Mouse (Mus musculus) mesoderm, embryonic 11.5 days (tissue): ENCODE measurements around the gene 0610010K14Rik.

Source experiments
- DNase-seq: peaks from one replicate; pipeline ENCODE4 v3.0.0-alpha.2; 2012; ENCODE audit warnings: low read depth, low spot score

The 0610010K14Rik gene

DNA sequence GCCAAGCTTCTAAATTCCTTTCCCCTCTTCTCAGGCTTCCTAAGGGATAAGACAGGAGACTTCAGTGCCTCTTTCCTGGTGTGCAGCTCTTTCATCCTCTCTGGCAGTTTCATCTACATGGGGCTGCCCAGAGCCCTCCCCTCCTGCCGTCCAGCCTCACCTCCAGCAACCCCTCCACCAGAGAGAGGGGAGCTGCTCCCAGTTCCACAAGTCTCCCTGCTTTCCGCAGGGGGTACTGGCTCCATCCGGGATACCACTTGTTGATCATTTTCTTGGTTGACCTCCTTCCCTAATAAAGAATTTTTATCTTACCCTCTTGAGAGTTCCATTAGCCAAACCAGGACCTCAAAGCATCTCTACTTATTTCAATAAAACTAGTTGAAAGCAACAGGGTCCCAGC is 21.6 kb downstream of the 0610010K14Rik start:
- no peak for DNase-seq

- no peak for DNase-seq
Observed at GRCm38 (mm10) chr11:70215301-70215700, 22.4 kb downstream of the 0610010K14Rik start.

DNA sequence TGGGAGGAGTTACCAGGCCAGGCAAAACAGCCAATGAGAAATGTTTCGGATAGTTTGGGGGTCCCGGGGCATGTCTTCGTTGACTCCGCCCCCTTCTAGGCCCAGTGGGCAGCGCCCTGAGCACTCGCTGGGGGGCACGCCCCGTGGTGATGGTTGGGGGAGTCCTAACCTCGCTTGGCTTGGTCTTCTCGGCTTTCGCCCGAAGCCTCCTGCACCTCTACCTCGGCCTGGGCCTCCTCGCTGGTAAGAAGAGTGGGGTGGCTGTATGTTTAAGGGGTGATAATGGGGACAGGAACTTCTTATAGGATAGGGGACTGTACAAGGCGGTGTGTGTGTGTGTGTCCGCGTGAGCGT is 22.9 kb downstream of the 0610010K14Rik start:
- no peak for DNase-seq

DNA sequence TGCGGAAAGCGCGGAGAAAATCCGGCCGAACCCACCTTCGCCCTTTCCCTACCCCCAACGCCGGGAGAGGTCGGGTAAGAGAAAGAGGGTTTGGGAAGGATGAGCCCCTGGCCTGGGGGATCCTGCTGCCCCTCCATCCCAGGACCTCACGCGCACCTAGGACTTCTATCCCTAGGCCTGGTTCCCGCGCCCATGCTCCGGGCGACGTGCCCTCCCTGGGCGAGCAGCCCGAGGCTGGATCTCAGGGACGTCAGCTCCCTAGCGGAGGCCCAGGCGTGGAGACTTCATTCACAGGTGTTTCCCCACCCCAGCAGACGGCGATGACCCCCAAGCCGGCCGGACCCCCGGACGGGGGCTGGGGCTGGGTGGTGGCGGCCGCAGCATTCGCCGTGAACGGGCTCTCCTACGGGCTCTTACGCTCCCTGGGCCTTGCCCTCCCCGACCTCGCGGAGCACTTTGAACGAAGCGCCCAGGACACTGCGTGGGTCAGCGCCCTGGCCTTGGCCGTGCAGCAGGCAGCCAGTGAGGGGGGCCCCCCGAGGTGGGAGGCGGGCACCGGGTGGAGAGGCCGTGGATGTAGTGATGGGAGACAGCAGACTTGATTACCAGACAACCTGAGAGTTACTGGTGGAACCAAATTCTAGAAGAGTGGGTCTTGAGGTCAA is 23.4 kb downstream of the 0610010K14Rik start:
- no peak for DNase-seq

DNA sequence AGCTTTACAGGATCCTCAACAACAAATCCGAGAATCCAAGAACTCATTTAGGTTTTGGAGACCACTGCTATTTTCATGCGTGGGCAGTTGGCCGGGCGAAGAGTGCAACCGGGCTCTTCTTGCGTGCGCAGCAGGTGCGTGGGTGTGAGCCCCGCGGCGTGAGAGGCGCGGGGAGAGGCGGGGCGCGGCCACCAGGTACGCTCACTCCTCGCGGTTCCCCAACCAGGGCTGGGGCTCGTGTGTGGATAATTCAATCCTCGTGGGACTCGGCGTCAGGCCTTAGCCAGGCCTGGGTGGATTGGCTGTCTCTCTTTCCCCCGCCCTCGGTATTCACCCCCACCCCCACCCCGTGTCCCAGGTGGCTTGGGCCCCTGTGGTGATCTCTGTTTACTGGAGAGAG is 24.0 kb downstream of the 0610010K14Rik start:
- DNase-seq, result no peak

DNA sequence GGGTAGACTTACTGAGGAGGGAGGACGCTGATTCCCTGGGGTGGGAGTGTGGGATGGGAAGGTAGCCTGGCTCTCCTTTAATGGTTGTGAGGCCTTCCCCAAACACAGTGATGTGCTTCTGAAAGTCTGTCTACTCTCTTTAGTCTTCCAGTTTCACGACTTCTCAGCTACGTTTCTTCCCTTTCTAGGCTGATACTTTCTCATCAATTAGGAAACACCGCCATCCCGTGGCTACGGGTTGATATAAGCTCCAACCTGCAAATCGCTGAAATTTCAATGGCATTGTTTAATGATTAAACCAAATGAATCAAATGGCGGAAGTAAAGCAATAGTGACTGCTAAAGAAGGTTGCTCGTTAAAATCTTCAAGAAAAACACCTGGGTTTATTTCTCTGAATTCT is 24.8 kb downstream of the 0610010K14Rik start:
- DNase-seq, result peak; percentile 57

DNA sequence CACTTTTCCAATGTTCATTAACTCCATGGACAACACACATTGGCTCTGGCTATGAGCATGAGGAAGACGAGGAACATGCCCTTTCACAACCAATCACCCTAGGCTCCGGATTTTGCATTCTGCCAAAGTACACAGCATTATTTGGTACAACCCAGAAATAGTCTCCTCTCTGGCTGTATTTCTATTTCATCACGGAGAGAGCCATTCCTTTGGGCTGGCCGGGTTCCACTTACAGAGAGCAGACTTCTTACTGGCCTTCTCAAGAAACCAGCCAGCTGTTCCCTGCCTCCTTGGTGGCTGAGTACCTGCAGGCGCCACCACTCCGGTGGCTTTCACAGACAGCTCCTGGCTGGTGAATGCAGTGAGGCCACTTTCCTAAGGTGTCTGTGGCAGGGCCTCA is 25.3 kb downstream of the 0610010K14Rik start, which contains the start of gene Slc16a11:
Gene Slc16a11, plus strand, starts transcription at position 330 of the 400 bp plus-strand sequence.
- no peak for DNase-seq

GRCm38 (mm10) chr11:70211972-70212371 is 25.7 kb downstream of the 0610010K14Rik start:
- DNase-seq, result no peak

- no peak for DNase-seq
Observed at GRCm38 (mm10) chr11:70210681-70211080, 27.0 kb downstream of the 0610010K14Rik start.

GRCm38 (mm10) chr11:70208778-70209388 is 28.8 kb downstream of the 0610010K14Rik start:
- no peak for DNase-seq

- no peak for DNase-seq
Observed at GRCm38 (mm10) chr11:70207283-70207682, 30.4 kb downstream of the 0610010K14Rik start.

DNA sequence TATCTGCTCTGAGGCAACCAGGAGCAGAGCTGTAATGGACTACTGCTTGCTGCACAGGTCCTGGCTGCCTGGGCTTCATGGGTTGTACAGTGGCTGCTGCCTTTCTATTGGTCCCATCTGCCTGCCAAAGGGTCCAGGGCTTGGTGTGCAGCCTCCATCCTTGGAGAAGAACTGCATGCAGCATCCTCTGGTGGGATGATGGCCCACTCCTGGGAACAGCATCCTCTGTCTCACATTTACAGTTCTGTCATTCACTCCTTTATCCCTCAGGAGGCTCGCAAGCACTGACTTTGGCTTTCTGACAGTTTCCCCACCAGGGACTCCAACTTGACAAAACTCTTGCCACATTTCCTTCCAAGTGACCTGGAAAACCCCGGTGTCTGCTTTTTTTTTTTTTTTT is 30.9 kb downstream of the 0610010K14Rik start:
- no peak for DNase-seq

- peak; percentile 85 for DNase-seq
Observed at GRCm38 (mm10) chr11:70201691-70202090, 36.0 kb downstream of the 0610010K14Rik start.

- DNase-seq, result no peak
Observed at GRCm38 (mm10) chr11:70200036-70200608, 37.6 kb downstream of the 0610010K14Rik start.

DNA sequence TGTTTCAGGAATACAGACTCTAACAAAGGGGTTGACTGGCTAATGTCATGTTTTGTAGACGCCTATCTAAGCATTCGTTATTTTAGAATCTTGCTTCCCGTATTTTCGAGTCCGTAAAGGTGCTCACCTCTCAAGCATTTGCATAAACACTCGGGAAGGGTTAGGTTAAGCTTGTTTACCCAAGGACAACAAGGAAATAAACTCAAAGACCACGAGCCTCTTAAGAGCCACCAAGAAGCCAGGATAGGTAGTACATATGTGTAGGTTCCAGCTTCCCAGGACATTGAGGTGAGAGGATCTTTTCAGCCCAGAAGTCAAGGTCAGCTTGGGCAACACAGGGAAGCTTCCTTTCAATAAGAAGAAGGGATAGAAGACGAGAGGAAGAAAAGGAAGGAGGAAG is 38.6 kb downstream of the 0610010K14Rik start:
- DNase-seq, result no peak

DNA sequence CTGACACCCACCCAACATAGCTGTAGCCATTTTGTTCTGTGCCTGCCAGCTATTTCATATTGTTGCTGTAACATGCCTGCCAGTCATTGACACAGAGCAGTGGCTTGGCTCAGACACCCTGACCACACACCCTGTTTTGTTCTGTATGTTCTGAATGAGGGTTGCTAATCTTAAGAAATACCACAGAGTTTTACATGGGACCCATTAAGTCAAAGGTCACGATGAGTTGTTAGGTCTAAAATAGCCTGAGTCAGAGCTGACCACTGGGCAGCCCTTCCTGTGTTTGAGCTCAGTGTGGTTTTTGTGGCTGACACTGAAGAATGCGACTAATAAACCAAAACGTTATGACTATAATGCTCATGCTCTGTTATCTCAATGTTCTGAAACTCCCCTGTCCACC is 39.4 kb downstream of the 0610010K14Rik start:
- DNase-seq, result no peak

GRCm38 (mm10) chr11:70193354-70194285 is 44.1 kb downstream of the 0610010K14Rik start:
- peak; percentile 51 for DNase-seq

- DNase-seq, result no peak
Observed at GRCm38 (mm10) chr11:70192157-70192556, 45.6 kb downstream of the 0610010K14Rik start.

DNA sequence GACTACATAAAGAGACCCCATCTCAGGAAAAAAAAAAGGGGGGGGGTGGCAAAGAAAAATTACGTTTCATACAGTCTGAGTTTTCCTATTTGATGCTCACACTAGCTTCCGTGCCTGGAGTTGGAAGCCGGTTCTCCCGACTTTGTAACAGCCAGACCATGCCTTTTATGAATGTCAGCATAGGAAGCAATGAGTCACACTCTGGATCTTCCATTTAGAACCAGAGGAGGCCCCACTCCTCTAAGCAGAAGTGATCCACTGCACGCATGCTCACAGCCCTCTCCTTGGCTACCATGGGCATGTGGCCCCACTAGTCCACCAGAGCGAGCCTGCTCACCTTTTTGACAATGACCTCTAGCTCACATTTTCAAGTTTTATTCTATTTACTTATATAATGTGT is 46.5 kb downstream of the 0610010K14Rik start:
- no peak for DNase-seq

GRCm38 (mm10) chr11:70189319-70190134 is 48.2 kb downstream of the 0610010K14Rik start:
- no peak for DNase-seq
